Mouse (Mus musculus): ENCODE results near the gene Stxbp1.

Stxbp1 gene

DNA sequence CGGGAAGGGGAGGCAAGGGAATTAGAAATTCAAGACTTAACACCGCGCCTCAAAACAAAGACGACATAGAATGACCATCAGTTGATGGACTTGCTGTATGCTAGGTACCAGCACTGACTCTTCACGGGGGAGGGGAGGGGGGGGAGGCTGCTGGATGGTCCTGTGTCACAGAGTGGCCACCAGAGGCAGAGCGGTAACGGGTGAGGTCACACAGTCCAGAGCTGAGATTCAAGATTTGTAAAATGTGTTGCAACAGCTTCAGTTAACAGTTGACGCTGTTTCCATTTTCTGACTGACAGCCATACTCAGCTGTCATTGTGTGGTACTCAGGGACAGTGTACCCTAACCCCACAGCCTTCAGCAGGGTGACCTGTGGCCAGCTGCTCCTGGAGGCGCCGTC, 94.9 kb downstream of the Stxbp1 start:
- DNase-seq (ENCODE audit: low spot score): no peak

DNA sequence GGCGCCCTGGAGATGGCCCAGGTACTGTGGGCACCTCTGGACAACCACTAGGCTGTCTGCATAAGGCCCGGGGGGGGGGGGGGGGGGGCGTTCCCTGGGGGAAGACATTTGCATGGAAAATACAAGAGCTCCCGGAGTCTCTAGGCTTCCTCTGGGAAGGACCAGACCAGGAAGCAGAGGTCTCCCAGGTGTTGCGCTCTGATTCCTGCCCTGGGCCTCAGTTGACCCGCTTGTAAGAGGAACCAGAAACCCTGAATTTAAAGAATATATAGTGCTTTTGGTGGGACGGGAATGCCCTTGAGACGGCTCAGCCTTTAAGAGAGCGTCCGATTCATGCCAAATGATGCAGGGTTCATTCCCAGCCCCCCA, 95.4 kb downstream of the Stxbp1 start:
- DNase-seq (ENCODE audit: low spot score): no peak

DNA sequence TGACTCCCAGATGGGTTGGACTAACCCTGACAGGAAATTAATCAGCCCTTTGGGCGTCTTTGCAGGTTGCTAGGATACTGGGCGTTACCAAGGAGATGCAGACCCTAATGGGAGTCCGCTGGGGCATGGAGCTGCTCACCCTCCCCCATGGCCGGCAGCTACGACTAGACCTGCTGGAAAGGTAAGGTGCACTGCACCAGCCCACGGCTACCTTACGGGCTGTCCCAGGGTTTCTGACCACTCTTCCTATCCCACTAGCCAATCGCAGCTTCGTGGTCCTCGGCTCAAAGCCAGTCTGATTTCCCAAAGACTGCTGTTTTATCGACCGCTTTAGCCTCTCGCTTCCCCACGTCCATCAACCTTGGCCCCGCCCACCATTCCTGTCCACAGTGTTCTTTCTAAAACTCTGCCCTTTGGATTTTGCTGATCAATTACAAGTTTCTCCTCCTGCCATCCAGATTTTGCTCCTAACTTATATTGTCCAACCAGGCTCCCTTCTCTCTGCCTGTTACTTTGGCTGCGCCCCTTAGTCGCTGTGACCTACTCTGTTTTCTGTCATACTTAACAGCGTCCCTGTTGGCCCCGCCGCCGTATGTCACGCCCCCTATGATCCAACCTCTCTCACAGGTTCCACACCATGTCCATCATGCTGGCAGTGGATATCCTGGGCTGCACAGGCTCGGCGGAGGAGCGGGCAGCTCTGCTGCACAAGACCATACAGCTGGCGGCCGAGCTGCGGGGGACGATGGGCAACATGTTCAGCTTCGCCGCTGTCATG, 96.0 kb downstream of the Stxbp1 start:
- DNase-seq (ENCODE audit: low spot score): no peak

GRCm38 (mm10) chr2:32750199-32750598, 96.8 kb downstream of the Stxbp1 start:
- no peak for DNase-seq (ENCODE audit: low spot score)

DNA sequence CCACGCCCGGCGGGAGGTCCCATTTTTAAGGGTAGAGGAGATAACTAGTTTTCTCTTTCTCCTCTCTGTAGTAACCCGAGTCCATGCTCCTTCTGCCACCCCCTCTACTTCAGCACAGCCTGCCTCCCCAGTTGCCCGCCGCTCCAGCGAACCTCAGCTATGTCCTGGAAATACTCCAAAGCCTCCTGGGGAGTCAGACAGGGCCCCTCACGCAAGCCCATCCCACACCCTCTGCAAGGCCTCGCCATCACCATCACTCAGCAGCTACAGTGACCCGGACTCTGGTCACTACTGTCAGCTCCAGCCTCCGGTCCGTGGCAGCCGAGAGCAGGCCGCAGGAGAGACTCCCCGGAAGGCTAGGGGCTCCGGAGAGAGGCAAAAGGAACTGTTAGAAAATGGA, 98.0 kb downstream of the Stxbp1 start:
- no peak for DNase-seq (ENCODE audit: low spot score)

- DNase-seq (ENCODE audit: low spot score): no peak
Measured at GRCm38 (mm10) chr2:32744272-32744982, 102.6 kb downstream of the Stxbp1 start.

DNA sequence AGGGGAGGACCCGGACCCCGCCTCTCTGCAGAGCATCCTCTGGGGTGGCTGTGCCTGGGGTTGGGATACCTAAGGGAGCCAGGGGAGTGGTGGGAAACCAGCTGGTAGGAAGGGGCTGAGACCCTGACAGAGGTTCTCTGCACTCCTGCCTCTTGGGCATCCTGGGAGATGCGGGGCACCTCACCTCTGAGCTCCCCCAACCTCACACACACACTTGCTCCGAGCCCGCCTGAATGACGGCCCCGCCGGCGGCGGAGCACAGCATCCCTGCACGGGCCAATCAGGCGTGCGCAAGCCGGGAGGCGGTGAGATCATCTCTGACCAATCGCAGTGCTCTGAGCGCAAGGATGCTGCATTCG, 104.9 kb downstream of the Stxbp1 start:
- no peak for DNase-seq (ENCODE audit: low spot score)

DNA sequence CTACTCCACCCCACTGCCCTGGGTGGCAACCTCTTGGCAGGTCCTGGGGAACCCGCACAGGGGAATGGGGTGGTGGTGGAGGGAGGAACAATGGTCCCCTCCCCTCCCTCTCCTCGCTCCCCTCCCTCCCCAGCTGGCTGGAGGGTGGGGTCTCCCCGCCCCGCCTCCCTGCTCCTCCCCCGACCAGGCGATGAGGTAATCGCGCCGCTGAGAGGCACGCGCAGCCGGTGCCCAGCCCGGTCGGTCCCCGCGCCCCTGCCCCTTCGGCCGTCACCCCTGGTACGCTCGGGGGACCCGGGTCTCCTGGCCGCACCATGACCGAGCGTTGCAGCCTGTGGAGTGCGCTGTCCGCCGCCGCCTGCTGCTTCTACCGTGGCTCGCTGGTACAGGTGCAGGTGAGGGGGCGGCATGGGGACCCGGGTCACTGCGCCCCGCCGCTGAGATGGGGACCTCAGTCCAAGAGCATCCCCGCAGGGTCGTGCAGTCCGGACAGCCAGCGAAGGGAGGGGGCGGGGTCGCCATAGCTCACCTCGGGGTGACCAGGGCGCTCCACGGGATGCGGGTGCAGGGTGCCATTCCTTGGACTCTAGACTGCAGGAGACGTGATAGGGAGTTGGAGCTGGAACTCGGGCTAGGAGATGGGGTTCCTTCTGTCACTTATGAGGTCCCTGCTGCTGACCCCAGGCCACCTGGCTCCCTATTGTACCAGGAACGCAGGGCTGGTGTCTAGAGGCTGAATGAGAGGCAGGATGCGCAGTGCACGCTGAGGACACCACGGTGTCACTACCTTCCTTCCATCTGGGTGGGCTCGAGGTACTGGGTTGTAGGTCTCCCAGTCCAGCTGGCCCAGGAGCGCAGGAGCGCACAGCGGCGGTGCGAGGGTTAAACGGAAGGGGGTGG, 105.5 kb downstream of the Stxbp1 start:
- DNase-seq (ENCODE audit: low spot score): no peak

GRCm38 (mm10) chr2:32740916-32741272, 106.2 kb downstream of the Stxbp1 start, which contains the start of gene 6330409D20Rik:
Gene 6330409D20Rik (minus strand): TSS chr2:32741016.
- DNase-seq (ENCODE audit: low spot score): no peak

DNA sequence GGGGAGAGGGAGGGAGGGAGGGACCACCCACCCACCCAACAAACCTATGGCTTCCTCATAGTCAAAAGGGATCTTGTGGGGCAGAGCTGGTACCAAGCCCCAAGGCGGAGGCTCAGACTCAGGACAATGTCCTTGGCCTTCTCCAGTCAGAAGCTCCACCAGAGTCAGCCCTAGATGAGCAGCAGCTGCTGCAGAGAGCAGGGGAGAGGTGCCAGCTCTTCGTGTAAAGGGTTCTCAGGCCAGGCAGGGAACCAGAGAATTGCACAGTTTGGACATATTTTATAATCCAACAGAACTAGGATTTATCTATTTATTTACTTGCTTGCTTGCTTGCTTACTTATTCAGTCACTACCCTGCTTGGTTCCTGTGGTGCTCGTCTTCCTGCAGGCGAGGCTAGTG, 107.7 kb downstream of the Stxbp1 start:
- no peak for DNase-seq (ENCODE audit: low spot score)

Data from layer of hippocampus, adult 9-10 months (tissue).